Mouse (Mus musculus): ENCODE measurements around the gene Ksr2.
"Not testable (repeated sequence)": the region's sequence is repeated elsewhere in the genome, so short reads cannot be mapped to it uniquely, and the experiment has no call there.

Gene Ksr2

DNA sequence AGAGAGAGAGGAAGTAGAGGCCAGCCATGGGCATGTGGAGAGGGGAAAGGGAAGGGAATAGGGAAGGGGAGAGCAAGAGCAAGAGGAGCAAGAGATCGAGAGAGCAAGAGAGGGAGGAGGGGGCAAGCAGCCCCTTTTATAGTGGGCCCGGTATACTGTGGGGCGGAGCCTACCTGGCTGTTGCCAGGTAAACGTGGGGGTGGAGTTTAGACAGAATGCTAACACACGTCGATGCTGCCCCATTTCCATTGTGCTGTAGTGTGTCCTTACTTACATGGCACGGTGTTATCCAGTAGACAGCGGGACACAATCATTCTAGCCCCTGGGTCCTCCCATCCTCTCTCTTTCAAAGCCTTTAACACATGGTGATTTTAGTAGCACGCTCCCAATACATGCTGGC is 14.5 kb upstream of the Ksr2 start:
- in situ Hi-C loops (cut with MboI; ENCODE audit: unreplicated experiment in 2 of 2), result loop anchor here (10.0 to 25.0 kb wide), 2 partner anchors 1374 to 1737 kb away; partner anchors contain the start of gene Prkab1 (in 1 of the 2)

DNA sequence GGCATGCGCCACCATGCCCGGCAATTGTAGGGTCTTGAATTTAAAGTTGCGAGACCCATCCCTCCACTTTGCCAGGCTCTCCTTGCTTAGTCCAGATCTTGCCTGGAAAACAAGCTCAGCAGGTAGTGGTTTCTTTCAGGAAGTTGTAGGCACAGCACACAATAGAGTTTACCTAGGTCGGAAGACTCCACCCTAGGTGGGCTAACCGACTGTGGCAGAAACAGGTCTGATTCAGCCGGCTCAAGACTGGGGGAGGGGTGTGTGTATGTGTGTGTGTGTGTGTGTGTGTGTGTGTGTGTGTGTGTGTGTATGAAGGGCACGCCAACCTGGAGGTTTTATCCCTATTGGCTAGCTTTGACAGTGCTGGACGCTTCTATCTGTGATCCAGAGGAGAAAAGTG is 10.2 kb upstream of the Ksr2 start:
- in situ Hi-C loops (cut with MboI; ENCODE audit: unreplicated experiment in 2 of 2), result loop anchor here in 1 of 2 experiments (10.0 kb wide), 1 partner anchor 289 kb away; the partner anchor contains the start of gene Suds3

DNA sequence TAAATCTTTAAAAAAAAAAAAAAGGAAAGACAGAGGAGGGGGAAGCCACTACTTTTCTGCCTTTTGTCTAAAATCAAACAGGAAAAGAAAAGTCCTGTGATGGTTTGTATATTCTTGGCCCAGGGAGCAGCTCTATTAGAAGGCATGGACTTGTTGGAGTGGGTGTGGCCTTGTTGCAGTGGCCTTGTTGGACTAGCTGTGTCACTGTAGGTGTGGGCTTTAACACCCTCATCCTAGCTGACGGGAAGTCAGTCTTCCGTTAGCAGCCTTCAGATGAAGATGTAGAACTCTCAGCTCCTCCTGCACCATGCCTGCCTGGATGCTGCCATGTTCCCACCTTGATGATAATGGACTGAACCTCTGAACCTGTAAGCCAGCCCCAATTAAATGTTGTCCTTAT is 9.1 kb upstream of the Ksr2 start:
- in situ Hi-C loops (cut with MboI; ENCODE audit: unreplicated experiment in 2 of 2), result loop anchor here (5.0 to 10.0 kb wide), 3 partner anchors 97 to 290 kb away; partner anchors contain the start of gene Suds3 (in 2 of the 2)

DNA sequence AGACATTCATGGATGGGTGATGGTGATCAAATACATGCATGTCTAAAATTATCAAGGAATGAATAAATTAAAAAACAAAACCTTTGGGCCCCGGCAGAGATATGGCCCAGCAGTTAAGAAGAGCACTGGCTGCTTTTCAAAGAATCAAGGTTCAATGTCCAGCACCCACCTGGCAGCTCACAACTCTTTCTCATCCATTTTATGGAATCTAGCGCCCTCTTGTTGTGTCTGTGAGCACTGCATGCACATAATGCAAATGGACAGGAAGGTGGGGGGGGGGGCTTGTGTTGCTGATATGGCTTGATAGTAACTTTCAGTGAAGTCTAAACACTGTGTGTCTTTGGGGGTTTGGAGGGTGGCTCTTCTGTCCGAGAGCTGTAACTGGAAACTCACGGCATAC is 5.6 kb upstream of the Ksr2 start:
- in situ Hi-C loops (cut with MboI; ENCODE audit: unreplicated experiment in 2 of 2), result loop anchor here (5.0 to 10.0 kb wide), 3 partner anchors 101 to 293 kb away; partner anchors contain the start of gene Suds3 (in 2 of the 2)

DNA sequence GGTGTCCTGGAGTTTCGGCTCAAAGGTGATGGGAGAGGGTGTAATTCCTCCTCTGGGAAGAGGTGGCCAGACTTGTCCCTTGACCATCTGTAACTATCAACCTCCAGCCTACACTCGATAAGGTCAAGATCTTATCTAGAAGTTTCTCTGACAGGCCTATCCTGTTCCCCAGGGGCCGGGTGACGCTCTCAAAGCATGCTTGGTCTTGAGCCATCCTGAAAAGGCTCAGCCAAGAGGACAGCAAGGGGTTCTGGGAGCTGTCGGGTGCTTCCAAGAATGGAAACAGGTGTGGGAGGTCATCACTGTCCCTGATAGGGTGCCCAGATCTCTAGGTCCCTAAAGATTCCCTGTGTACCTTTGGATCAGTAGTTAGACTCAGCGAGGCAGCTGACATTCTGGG is 4.4 kb upstream of the Ksr2 start:
- in situ Hi-C loops (cut with MboI; ENCODE audit: unreplicated experiment in 2 of 2), result loop anchor here (5.0 to 10.0 kb wide), 3 partner anchors 102 to 295 kb away; partner anchors contain the start of gene Suds3 (in 2 of the 2)

DNA sequence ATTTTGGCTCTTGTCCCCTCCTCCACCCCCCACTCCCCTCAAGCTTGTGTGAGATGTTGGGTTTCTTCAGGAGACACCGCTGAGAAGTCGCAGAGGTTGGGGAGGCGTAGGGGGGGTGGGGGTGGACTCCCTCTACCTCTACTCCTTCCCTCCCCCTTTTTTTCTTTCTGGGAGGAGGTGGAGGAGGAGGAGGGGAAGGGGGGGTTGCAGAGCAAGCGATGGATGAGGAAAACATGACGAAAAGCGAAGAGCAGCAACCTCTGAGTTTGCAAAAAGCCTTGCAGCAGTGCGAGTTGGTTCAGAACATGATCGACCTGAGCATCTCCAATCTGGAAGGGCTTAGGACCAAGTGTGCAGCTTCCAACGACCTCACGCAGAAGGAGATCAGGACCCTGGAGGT is 811 bp downstream of the Ksr2 start:
- in situ Hi-C loops (cut with MboI; ENCODE audit: unreplicated experiment in 2 of 2), result no loop called here

DNA sequence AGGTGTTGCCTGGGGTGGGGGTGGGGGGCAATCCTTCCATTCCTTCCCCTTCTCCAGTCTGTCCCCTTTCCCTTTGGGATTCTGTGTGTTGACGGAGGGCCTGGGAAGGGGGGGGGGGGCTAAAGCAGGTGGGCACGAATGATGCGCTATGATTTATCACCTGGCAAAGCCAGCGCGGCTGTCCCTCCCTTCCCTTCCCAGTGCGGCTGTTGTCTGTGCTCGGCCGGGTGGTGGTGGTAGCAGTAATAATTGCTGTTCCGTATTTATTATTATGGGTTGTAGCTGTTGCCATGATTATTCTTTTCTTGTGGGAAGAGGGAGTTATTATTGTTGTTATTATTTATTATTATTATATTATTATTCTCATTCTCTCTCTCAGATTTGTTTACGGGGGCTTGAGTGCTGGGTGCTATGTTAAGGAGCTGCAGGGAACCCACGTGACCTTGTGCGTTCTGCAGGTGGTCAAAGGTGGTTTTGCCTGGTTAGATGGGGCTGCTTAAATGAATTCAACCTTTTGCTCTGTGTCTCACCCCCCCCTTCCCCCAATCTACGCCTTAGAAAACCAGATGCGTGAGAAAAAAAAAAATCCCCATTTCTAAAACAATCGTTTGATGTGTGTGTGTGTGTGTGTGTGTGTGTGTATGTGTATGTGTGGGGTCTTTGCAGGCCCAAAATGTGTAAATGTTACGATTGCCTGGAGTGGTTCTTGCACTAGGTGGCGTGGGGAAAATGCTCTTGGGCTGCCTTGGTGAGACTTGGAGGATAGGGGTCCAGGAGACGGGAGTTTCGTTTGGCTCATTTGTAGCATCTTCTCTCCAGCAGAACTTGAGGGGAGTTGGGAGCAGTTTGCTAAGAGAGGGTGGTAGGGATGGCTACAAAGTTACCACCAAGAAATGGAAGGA is 1.5 kb downstream of the Ksr2 start:
- in situ Hi-C loops (cut with MboI; ENCODE audit: unreplicated experiment in 2 of 2), result no loop called here

DNA sequence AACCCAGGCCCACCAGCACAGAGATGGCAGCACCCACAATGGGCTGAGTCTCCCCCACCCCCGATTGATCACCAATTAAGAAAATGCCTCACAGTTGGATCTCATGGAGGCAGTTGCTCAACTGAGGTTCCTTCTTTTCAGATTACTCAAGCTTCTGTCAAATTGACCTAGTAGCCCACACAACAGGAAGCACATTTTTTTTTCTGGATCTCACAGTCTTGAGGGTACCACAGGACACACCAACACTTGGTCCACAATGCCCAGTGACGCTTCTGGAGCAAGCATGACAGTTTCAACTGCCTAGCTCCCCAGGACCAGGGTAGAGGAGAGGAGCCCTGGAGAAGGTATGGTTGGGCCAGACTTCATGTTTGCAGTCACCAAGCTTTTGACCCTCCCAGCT is 3.6 kb downstream of the Ksr2 start:
- in situ Hi-C loops (cut with MboI; ENCODE audit: unreplicated experiment in 2 of 2), result no loop called here

DNA sequence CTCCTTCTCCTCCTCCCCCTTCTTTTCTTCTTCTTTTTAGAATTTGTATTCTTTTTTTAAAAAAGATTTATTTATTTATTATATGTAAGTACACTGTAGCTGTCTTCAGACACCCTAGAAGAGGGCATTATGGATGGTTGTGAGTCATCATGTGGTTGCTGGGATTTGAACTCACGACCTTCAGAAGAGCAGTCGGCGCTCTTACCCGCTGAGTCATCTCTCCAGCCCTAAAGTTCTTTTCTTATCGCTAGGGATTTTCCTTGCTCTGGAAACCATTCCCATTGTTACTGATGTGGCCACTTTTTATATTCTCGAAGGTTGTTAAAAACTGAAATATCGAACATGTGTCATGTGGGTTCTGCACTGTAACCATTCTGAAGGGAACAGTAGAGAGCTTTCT is 19.7 kb downstream of the Ksr2 start:
- in situ Hi-C loops (cut with MboI; ENCODE audit: unreplicated experiment in 2 of 2), result not testable (repeated sequence)

DNA sequence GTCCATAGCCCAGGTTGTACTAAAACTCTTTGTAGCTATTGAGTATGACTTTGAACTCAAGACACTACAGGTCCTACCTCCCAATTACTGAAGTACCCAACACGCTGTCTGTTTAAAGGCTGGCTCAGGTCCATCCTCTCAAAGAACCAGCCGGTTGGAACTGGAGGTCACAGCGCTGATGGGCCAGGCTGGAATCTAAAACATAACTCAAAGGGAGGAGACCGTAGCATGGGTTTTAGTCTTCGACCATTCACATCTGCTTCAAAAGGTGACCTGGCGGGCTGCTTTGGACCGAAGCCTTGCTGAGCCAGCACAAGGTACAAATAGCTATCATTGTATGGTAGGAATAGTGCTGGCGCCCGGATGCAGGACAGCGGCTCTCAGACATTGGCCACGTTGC is 26.5 kb downstream of the Ksr2 start:
- in situ Hi-C loops (cut with MboI; ENCODE audit: unreplicated experiment in 2 of 2), result no loop called here

DNA sequence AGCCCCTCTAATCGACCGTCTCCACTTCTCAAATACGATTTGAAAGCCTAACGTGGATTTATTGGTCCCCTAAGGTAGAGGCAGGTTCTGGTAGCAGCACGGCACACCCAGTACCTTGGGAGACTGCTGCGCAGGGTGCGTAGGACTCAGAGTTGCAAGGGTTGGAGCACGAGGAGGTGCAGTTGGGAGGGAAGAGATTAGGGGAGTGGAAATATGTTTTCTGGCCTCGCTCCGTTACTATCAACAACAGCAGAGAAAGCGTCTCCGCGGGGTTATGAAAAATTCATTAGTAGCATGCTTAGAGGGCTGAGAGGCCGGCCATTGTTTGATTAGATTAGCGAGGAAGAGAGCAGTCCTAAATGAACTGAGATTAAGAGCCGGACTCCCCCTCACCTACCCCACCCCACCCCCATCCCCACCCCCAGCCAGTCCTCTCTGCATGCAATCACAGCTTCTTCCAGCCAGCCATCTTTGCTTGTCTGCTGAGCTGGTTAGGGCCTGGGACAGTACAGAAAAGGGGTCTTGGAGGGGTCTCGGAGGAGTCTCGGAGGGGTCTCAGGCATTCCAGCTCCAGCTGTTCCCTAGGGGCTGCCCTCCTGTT is 27.5 kb downstream of the Ksr2 start:
- in situ Hi-C loops (cut with MboI; ENCODE audit: unreplicated experiment in 2 of 2), result no loop called here

DNA sequence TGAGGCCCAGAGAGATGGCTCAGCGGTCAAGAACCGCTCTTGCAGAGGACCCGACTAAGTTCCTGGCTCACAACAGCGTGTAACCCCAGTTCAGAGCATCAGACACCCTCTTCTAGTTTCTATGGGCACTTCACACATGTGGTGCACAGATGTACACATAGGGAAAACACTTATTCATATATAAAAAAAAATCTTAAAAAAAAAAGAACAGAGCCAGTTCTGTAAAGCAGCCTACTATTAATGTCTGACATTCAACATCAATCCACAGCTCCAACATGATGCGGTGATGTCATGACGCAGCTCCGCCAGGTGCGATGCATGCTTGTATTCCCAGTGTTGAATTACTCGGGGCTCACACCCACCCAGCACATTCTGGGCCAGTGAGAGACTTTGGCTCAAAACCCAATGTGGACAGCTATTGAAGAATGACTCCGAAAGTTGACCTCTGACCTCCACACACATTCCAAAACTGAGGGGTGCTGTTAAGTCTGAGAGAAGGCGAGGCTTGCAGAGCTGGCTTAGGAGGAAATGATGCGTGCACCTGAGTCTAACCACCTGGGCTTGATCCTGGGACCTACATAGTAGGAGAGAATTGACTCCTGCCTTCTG is 28.5 kb downstream of the Ksr2 start:
- in situ Hi-C loops (cut with MboI; ENCODE audit: unreplicated experiment in 2 of 2), result no loop called here

DNA sequence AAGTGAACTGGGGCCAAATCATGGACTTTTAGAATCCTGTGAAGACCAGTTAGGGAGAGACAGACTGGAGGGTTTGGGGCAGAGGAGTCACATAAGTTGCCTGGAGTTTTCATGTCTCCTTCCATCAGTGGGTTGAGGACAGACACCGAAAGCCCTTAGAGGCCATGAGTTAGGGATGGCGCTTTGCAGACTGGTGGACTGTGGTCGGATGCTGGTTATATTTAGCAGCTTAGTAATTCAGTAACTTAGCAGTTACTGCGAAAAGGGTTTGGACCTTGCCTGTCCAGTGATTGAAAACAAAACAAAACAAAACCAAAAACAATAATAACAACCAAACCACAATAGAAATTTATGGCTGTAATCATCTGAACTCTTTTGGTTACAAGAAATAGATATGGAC is 29.3 kb downstream of the Ksr2 start:
- in situ Hi-C loops (cut with MboI; ENCODE audit: unreplicated experiment in 2 of 2), result no loop called here

DNA sequence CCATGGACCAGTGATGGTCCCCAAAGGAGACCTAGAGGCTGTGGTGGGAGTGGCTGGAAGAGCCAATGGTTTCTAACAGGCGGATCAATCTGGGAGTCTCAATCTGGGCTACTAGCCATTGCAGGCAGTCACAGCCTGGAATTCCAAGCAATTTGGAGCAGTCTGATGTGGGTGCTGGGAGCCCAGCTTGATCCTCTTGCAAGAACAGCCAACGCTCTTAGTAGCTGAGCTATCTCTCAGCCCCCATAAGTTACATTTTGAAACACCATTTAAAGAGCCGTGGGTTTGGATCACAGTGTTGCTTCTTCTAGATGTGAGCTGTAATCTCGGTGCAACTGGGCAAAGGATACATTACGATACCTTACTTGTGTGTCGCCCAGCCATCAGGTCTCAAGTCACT is 30.1 kb downstream of the Ksr2 start:
- in situ Hi-C loops (cut with MboI; ENCODE audit: unreplicated experiment in 2 of 2), result no loop called here

DNA sequence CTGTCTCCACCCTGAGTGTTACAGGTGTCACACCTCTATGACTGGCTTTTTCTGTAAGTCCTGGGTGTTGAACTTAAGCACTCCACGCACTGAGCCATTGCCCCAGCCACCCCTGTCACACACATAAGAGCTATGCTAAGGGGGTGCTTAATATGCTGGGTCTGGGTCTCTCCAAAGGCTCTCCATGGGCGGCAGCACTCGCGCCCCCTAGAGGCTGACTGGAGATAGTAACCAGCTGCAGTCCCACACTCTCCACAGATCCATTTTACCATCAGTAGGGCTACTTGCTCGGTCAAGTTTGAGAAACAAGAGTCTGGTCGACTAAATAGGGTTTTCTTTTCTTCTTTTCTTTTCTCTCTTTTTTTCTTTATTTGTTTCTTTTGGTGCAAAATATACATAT is 33.9 kb downstream of the Ksr2 start:
- in situ Hi-C loops (cut with MboI; ENCODE audit: unreplicated experiment in 2 of 2), result no loop called here

DNA sequence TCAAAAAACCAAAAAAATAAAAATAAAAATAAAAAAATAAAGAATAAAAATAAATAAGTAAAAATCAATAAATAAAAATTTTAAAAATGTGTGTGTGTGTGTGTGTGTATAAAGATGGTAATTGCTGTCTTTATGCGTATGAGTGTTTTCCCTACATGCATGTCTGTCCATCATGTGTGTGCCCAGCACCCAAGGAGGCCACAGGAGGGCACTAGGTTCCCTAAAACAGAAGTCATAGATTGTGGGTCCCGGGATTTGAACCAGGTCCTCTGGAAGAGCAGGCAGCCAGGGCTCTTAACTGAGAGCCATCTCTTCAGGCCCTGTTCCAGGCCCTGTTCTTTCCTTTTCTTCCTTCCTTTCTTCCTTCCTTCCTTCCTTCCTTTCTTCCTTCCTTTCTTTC is 38.2 kb downstream of the Ksr2 start:
- in situ Hi-C loops (cut with MboI; ENCODE audit: unreplicated experiment in 2 of 2), result no loop called here

DNA sequence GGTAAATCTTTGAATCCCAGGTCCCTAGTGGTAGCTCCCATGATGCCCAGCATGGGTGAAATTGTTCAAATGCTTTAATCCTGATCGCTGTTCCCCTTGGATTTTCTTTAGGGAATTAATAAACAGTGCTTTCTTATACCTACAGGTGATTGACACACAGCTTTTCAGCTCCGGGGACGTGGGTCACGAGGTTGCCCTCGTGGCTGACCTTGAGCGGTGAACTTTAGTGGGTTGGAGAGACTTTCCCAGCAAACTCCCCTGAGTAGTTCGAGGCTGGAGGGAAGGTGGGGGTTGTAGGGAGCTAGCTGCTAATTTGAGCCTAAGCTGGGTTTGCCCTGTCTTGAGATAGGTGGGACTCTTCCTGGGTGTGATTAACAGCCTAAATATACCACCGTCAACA is 41.7 kb downstream of the Ksr2 start:
- in situ Hi-C loops (cut with MboI; ENCODE audit: unreplicated experiment in 2 of 2), result no loop called here

DNA sequence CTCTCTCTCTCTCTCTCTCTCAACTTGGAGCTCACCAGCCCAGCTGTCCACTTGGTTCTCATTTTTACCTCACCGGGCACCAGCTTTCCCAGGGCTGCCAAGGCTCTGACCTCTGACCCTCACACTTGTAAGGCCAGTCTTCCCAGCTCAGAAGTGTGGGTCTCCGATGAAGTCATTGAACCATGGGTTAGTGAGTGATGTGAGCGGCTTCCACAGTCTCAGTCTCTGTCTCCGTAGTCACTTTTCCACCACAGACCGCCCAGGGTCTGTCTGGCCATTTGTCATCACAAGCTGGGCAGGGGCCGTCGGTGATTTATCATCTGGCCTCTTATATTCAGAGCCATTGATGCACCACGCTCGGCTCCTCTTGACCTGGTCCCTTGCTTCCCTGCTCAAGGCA is 43.3 kb downstream of the Ksr2 start:
- in situ Hi-C loops (cut with MboI; ENCODE audit: unreplicated experiment in 2 of 2), result no loop called here

DNA sequence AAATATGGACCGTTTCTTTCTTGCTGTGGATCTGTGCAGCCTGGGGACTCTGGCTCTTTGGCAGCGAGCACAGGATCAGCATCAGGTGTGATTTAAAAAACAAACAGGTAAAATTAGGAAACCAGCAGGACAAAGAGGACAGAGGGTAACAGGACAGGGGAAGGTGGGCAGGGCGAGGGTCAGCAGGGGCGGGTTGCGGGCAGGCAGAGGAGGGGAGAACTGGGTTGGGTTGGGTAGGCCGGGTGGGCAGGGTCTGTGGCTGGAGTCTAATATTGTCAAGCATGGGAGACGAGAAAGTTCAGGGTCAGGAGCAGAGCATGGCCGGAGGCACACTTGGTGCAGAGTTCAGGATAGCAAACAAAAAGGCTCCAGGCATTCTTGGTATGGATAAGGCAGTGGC is 43.8 kb downstream of the Ksr2 start:
- in situ Hi-C loops (cut with MboI; ENCODE audit: unreplicated experiment in 2 of 2), result no loop called here

DNA sequence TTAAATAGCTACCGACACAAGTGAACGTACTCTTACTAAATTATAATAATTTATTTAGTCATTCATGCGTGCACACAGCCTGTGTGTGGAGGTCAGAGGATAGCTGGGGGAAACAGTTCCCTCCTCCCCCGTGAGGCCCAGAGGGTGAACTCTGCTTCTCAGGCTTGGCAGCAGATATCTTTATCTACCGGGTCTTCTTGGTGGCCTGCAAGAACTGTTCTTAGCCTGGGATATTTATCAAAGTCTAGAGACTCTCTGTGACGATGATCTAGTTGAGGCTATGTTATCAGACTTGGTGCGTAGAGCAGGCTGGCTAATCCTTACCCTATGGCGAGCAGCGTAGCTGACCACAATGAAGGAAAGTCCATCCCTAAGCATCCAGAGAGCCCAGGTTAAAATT is 45.1 kb downstream of the Ksr2 start:
- in situ Hi-C loops (cut with MboI; ENCODE audit: unreplicated experiment in 2 of 2), result no loop called here

DNA sequence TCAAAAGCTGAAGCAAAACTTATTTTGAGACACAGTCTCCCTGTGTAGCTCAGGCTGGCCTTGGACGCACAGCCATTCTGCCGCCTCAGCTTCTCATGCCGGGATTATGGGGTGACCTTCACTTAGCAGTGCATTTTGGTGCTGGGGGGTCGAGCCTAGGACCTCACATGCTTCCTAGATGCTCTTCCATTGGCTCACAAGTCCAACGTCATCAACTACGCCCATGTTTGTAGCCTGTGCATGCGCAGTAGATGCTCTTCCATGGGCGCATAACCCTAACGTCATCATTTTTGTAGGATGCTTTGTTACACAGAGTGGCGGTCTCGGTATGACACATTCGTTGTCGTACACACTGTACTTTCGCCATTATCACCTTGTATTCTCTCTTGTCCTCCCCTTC is 46.5 kb downstream of the Ksr2 start:
- in situ Hi-C loops (cut with MboI; ENCODE audit: unreplicated experiment in 2 of 2), result no loop called here
